17 mouse cellular contexts compared by ENCODE assay signal in genomic region chr10:40163338-40163737, GRCm38 (mm10). TPM values are rescaled to one million over a fixed set of nuclear protein-coding genes. Genes with fewer than 3 reads are reported as not detected.
A peak's percentile ranks its signal among the peaks of the same experiment; 100 is the strongest.
DNase-seq lines count a peak whose midpoint lies in the region; ATAC-seq and TF ChIP-seq lines count a peak whose summit lies in the region.
"Had no signal": no experiment of that assay in that cellular context is flagged by ENCODE, and none has a peak within 500 bp of the region (broad histone marks: within the 10 kb centered on the region; RNA-seq: fewer than 3 reads in every experiment).

No protein-coding gene starts in this region.

- intact Hi-C loops in left cerebral cortex, postnatal 4 days (cut with DNase I): no loop called here

- peak; percentile 88 for ATAC-seq in inflammation-experienced regulatory T-cells, adult 6 months
- ATAC-seq: Patski had no signal

- H3K4me1 ChIP-seq in liver, adult 2 months (ENCODE audit: control insufficient read depth, insufficient read depth, low read length): peaks cover 18% of the 10 kb centered on the region
- H3K4me1 ChIP-seq: embryonic facial prominence, embryonic 10.5 days; hindbrain, embryonic 13.5 days; limb, embryonic 12.5 days had no signal

- no peaks in the 10 kb centered on the region for H3K27me3 ChIP-seq in liver, adult 2 months (ENCODE audit: control insufficient read depth, insufficient read depth, low read length)
- H3K27me3 ChIP-seq: heart, embryonic 15.5 days; hindbrain, embryonic 13.5 days; limb, embryonic 12.5 days; Patski had no signal

- no peak for TF ChIP-seq POLR2A in liver, adult 2 months (IDR thresholded peaks at IDR 0.05; ENCODE audit: extremely low read depth, insufficient read depth, low read length)

- 82% methylated on average over 8 of the region's 8 CpGs for WGBS in liver, adult 2 months

- no peak for TF ChIP-seq CTCF in liver, adult 2 months (IDR thresholded peaks at IDR 0.05; ENCODE audit: low read depth, low read length)

- no peak overlapping the region for H3K9ac ChIP-seq in liver, adult 2 months (ENCODE audit: low read depth, low read length)
- H3K9ac ChIP-seq: heart, embryonic 15.5 days; hindbrain, embryonic 13.5 days; limb, embryonic 12.5 days; lung, embryonic 14.5 days had no signal

- no peaks in the 10 kb centered on the region for H3K79me2 ChIP-seq in liver, adult 2 months (ENCODE audit: control insufficient read depth, insufficient read depth, low read length)

- no peak for DNase-seq in liver, adult 2 months (ENCODE audit: extremely low read depth, low read depth, low spot score)
- no peak for DNase-seq in liver
- DNase-seq in CD4-positive helper T cell, adult 2 months (ENCODE audit: low read depth, low spot score): peak; percentile 84
- DNase-seq in thymus, postnatal 10 days (ENCODE audit: low spot score in 2 of 2): peak; percentile 63 to 74
- DNase-seq in testis, postnatal 10 days (ENCODE audit: low spot score): no peak
- DNase-seq in yolk sac, embryonic 10.5 days (ENCODE audit: low spot score): no peak
- DNase-seq in left cerebral cortex, postnatal 4 days: no peak
- DNase-seq: adrenal gland, adult 8-10 months; cerebellum, adult 9-10 months; lung, embryonic 14.5 days had no signal

- H3K4me3 ChIP-seq in liver, adult 2 months (ENCODE audit: insufficient read depth, low read depth, low read length): no peak overlapping the region
- H3K4me3 ChIP-seq: embryonic facial prominence, embryonic 10.5 days; heart, embryonic 15.5 days; hindbrain, embryonic 13.5 days; limb, embryonic 12.5 days; myocyte had no signal

- peak overlapping the region; percentile 51 for H3K27ac ChIP-seq in liver, adult 2 months (replicated peaks; ENCODE audit: insufficient read depth, low read depth, low read length)
- H3K27ac ChIP-seq: embryonic facial prominence, embryonic 10.5 days; heart, embryonic 15.5 days; hindbrain, embryonic 13.5 days; limb, embryonic 12.5 days had no signal

- no peaks in the 10 kb centered on the region for H3K36me3 ChIP-seq in liver, adult 2 months (ENCODE audit: control insufficient read depth, insufficient read depth, low read length)
- H3K36me3 ChIP-seq: embryonic facial prominence, embryonic 10.5 days; heart, embryonic 15.5 days; hindbrain, embryonic 13.5 days; limb, embryonic 12.5 days had no signal

RNA-seq across cellular contexts. Expression of gene Slc16a10, which starts 21.3 kb away (rescaled TPM):
- 72.2 and 76.0 TPM in 2 replicates for total RNA-seq in liver, adult 2 months (2014; rRNA removed)
- 55.4 and 61.4 TPM in 2 replicates for polyA plus RNA-seq in liver, adult 2 months (2012; rRNA removed)
- 1 to 10 TPM in 2 of 3 experiments, under 1 TPM in 1; 0.45 to 5.5 (median 3.1) TPM for polyA plus RNA-seq in inflammation-experienced regulatory T-cells, adult 6 months (2017; shearing (Covaris generic))
- 1 to 10 TPM; 3.7 to 3.8 TPM for total RNA-seq in left cerebral cortex, postnatal 4 days (2021)

Comparison
In these comparisons a context has a peak if more than half of its experiments do, and no peak if none do; other contexts are left out.
1. DNase-seq: peak in CD4-positive helper T cell, adult 2 months (single experiment) and thymus, postnatal 10 days (2 of 2); none in liver, adult 2 months (single experiment), liver (single experiment), testis, postnatal 10 days (single experiment), yolk sac, embryonic 10.5 days (single experiment) and left cerebral cortex, postnatal 4 days (single experiment).
2. RNA of gene Slc16a10, which starts 21.3 kb away (total RNA-seq): 72.2 to 76.0 TPM in liver, adult 2 months; 3.7 to 3.8 TPM in left cerebral cortex, postnatal 4 days; every median in the first group is over 10 times any median in the second.